Mouse (Mus musculus): ENCODE results near the gene Rprd2.

- TF ChIP-seq GATA1 (IDR thresholded peaks at IDR 0.05; ENCODE audit: low read length) = no peak
- no peak for TF ChIP-seq TAL1 (IDR thresholded peaks at IDR 0.05; ENCODE audit: low read length)
These were observed 1.7 kb upstream of the Rprd2 start for GRCm38 (mm10) chr3:95820046-95821010.

All from erythroblast, embryonic 14.5 days (primary cell).